Mouse (Mus musculus) embryonic fibroblast, embryonic 13.5 days (primary cell): ENCODE measurements around the gene Stx11.

Experiments used
- CTCF ChIP-seq: IDR thresholded peaks from 2 replicates; pipeline ENCODE4 v1.5.1; 2011; ENCODE audit warnings: mild to moderate bottlenecking, control low read depth, low read length, moderate library complexity, borderline replicate concordance; ENCODE audit not compliant: insufficient read depth
- POLR2A ChIP-seq: IDR thresholded peaks from 2 replicates; pipeline ENCODE4 v1.6.1; 2011; ENCODE audit warnings: low read depth, mild to moderate bottlenecking, control low read depth, low read length, moderate library complexity

DNA sequence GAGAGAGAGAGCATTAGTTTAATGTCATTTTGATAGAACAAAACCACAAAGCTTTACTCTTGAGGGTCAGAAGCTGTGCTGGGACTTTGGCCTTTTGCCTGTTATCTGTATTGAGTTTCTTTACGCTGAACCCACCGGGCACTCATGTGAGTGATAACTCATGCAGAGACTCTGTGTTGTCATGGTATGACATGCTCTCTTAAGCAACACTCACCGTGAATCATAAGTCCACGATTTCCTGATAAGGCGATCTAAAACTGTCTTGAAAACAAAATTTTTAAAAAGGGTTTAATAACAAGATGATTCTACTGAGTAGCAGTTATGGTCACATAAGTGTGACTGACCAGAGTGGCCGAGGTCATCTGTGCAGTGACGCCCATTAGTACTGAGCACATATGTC, 12.5 kb upstream of the Stx11 start:
- TF ChIP-seq CTCF: no peak
- TF ChIP-seq POLR2A: no peak
